Mouse (Mus musculus) heart, adult 8-10 months (tissue): ENCODE measurements around the gene Ly6g6f. TPM values are rescaled to one million over a fixed set of nuclear protein-coding genes. Genes with fewer than 3 reads are reported as not detected.
"Not testable (repeated sequence)": the region's sequence is repeated elsewhere in the genome, so short reads cannot be mapped to it uniquely, and the experiment has no call there.

Experiments used
- DNase-seq: peaks from one replicate; pipeline ENCODE4 v3.0.0; 2022; ENCODE audit warnings: low spot score
- total RNA-seq, 4 experiments: library from RNA; stranded (reverse); gene quantifications; 2 replicates each; pipeline ENCODE4 v1.2.4; 2022

Gene Ly6g6f
- under 1 TPM in 1 of 4 experiments, not detected in 3; 0.24 TPM for total RNA-seq

DNA sequence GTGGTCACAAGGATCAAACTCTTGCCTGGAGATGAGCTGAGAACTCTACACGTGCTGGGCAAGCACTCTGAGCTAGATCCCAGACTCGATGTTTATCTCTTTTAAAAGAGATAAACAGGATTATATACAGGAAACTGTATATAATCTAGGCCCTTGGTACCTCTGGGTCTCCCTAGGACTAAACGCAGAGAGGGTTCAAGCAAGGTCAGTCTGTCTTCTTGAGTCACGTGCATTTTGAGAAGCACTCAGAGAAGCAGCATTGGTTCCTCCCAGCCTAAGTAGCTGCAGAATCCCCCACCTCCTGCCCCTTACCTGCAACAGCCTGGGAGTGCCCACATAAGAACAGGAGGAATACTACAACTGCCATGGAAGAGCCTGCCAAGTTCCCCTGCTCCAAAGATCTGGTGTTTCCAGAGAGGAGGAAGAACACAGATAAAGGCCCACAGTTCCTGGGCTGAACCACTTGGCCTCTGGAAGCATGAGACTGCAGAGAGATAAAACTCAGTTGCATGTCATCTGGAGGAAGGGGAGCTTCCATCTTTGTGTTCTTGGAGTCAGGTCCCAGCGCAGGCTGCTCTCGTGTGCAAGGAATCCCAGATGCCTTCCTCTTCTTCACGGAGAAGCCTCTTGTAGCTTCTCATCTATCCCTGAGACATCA is at the start of gene Ly6g6f:
Gene Ly6g6f, minus strand, starts transcription at position 403 of the 658 bp plus-strand sequence.
- DNase-seq = no peak

DNA sequence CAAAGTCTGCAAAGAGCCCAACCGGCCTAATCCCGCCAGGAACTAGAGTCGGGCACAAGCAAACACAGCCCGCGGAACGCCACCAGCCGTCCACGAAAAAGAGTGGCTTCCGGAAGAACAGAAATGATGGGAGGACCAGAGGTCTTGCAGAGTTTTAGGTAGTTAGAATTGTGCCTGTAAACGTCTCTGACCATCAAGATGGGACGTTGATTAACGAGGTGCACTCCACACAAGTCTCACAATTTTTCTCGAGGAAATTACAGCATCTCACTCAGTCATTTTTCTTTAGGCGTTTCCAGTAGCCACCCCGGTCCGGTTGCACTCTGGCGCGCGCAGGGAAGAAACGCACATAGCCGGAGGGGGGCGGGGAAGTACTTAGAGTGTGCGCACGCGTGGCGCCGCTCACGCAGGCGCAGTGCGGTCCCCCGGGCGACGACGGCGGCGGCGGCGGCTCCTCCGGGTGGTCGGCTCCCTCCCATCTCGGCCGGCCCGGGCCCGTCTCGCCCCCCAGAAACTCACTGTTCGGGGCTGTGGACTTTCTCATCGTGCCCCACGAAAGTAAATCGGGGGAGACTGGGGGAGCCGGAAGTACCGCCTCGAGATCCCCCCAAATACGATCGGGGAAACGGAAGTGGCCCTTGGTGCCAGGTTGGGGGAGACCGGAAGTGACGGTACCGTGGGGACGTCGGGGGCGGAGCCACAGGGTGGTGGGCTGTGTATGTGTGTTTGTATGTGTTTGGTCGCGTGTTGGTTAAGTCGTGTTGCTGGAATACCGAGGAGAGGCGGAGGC is 49.6 kb upstream of the Ly6g6f start, which contains the start of gene Bag6:
Gene Bag6, plus strand, starts transcription at position 378 of the 790 bp plus-strand sequence.
- peak; percentile 94 for DNase-seq

DNA sequence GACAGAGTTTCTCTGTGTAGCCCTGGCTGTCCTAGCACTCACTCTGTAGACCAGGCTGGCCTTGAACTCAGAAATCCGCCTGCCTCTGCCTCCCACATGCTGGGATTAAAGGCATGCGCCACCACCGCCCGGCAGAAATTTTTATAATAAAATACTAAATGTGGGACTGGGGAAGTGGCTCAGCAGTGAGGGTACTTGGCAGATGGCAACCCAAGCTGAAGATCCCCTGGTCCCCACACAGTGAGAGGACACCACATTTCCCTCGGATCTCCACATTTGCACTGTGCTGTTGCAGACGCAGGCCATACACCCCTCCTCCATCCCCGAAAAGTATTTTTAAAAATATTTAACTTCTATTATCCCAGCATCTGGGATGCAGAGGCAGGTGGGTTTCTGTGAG is 48.1 kb upstream of the Ly6g6f start:
- no peak for DNase-seq

DNA sequence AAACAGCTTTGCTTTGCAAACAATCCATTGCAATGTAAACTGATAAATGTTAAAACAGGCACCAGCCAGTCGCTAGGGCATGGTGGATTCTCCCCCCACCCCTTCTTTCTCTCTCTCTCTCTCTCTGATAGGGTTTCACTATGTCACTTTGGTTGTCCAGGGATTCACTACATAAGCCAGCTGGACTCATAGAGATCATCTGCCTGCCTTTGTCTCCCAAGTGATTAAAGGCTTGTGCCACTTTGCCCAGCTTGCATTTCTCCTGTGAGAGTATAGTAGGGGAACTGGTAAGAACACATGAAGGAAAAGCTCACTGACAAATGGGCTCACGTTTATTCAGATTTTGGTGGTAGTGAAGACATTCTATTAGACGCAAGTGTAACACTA is 46.8 kb upstream of the Ly6g6f start:
- no peak for DNase-seq

DNA sequence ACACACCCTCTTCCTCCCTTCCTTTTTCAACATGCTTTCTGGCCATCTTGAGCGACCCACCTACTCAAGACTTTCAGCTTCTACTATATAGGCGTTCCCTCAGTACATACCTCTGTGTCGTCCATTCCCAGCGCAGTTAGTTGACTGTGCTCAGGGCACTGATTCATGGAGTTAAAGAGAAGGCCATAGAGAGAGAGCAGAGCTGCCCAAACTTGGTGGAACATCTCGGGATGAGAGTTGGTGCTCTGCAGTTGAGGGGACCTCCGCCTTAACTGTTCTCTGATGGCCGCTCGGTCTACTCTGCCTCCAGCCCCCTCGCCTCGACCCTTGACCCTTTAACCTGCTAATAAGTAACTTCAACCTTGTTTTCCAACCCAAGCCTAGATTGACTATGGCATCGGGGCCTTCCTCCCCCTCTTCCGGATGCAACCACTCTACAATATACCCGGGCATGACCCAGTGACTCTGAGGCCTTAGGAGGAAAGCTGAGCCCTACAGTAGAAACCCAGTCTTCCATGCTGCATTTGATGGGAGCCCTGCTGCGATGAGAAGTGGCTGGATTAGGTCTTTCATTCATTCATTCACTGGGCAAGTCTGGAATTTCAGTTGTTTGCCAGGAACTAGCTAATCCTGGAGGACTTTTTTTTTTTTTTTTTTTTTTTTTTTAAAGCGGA is 46.2 kb upstream of the Ly6g6f start, which contains the start of gene Apom:
Gene Apom, minus strand, starts transcription at position 551 of the 674 bp plus-strand sequence.
- no peak for DNase-seq

DNA sequence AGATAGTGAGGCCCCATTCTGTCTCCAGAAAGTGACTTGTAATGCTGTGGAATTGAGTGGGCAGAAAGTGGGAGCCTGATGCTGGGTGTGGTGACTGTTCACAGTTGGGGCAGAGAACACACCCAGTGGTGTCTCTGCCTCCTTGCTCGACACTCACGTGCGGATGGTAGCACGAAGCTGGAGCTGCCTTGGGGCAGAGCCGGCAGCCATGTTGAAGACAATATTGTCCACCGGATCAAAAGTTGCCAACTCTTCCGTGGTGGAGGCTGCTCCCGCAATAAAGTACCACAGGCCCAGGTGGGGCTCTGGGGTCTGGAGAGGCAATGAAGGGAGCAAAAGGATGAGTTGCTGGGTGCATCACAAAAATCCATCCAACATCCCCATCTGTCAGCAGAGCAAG is 45.6 kb upstream of the Ly6g6f start:
- no peak for DNase-seq

DNA sequence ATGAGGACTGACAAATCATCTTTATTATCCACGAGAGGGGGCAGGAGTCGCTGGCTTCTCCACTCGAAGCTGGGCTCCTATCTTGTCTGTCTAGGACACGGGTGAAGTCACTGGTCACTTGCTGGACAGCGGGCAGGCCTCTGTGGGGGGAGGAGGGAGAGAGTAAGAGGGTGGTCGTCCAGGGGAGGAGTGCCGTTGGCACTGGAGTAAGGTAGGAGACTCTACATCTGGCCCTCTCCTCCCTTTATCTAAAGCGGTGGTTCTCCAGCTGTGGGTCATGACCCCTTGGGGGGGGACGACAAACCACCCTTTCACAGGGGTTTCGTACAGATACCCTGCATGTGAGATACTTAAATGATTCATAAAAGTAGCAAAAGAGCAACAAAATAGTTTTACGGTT is 43.6 kb upstream of the Ly6g6f start:
- DNase-seq = no peak

DNA sequence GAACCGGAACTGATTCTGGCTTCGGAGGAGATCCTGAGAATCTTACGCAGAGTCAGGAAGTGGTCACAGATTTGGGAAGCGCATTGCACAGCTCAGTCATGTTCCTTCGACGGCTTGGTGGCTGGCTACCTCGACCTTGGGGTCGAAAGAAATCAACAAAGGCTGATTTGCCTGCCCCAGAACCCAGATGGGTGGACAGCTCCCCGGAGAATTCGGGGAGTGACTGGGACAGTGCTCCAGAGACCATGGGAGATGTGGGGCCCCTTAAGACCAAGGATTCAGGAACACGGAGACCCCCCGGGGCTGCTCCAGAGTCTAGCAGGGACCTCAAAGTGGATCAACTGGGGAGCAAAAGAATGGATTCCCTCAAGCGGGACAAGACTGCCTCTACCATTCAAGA is 41.6 kb upstream of the Ly6g6f start:
- DNase-seq = no peak

DNA sequence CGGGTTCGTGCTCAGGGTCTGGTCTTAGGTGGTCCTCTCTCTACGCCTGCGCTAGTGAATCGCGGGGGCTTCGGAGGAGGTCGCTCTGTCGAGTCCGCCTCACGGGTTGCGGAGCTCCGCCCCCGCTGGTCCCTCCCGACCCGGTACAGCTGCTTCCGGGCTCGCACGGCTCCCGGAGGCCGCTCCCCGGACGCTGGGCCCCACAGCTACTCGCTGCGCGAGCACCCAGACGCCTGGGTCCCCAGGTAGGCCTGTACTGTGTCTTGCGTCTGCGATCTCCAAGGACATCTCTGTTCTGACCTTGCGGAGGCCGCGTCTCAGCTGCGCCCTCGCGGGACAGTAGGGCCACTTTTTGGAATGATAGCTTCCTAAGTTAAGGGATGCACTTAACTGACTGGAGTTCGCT is 40.8 kb upstream of the Ly6g6f start, which contains the start of gene D17H6S53E:
Gene D17H6S53E, plus strand, starts transcription at position 168 of the 406 bp plus-strand sequence.
- peak; percentile 72 for DNase-seq

DNA sequence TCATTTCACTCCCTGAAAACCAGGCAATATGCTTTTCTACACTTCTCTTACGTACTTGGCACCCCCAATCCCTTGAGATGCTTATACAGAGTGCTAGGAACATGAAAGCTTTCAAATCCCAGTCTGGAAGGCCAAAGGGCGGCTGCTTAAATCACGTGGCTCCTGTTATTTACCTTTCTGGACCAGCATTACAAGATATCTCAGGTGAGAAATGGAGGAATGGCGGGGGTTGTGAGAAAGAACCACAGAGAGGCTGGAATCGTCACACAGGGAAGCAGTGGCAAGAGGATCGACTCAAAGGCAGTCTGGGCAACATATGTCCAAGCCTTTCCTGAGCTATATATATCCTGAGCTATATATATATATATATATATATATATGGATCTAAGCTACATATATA is 40.2 kb upstream of the Ly6g6f start:
- no peak for DNase-seq

DNA sequence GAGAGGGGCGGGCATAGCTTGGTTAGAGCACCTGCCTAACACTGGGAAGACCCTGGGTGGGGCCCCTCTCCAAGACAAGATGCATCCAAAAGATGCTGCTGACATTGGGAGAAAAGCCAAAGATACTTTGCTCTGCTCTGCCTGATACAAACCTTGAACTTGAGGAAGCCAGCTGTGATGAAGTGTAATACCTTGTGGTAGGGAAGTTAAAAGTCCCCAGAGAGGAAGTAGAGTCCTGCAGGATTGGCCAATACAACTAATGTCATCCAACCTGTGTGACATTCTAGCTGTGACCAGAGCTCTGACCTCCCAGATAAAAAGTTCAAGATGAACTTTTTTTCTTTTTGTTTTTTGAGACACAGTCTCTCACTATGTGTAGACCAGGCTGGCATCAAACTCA is 39.7 kb upstream of the Ly6g6f start:
- DNase-seq = no peak

DNA sequence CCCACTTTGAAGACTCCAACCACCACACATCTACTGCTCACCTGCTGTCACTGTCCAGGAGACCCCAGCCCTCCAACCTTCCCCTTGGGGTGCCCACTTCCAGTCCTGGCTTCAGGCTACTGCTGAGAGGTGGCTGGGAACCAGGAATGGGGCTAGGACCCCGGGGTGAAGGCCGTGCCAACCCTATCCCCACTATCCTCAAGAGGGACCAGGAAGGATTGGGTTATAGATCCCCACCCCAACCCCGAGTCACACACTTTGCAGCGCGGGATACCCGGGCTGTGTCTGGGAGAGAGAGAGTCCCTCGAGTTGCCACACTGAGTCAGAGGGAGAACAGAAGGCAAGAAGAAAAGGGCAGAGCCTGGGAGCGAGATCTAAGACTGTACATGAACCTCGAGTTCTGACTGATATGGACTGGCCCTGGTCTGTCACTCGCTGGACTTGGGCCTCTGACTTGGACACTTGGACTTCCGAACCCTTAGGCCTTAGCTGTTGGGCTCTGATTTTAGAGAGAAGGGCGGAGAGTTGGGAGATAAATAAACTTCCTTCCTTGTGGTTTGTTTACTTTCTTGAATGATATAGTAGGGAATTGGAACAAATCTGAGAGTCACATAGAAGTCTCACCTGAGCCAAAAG is 39.0 kb upstream of the Ly6g6f start:
- DNase-seq = not testable (repeated sequence)

DNA sequence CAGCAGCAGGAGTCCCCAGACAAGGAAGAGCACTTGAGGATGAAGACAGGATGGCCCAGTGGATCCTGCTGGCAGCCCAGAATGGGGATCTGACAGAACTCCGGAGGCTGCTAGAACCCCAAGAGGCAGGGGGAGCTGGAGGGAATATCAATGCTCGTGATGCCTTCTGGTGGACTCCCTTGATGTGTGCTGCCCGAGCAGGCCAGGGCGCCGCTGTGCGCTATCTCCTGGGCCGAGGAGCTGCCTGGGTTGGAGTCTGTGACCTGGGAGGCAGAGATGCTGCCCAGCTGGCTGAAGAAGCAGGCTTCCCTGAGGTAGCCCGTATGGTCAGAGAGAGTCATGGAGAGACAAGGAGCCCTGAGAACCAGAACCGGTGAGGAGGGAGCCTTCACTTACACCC is 37.9 kb upstream of the Ly6g6f start:
- not testable (repeated sequence) for DNase-seq

DNA sequence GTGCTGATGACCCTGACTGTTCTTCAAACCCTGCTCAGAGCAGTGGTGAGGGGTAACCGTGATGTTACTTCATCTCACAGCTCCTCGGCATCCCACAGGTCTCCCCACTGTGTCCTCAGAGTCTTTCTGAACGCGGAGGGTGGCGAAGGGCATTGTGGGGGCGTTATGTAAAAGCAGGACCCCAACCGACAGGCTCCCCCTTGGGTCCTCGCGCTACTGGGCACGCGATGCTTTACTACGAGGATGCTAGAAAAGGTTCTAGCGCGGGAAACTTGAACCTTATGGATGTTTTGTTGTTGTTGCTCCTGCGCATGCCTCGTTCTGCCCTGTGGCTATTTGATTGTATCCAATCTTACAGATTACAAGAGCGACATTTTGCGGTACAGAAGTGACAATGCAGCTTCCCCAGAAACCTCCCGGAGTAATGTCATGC is 36.5 kb upstream of the Ly6g6f start, which contains the start of gene Csnk2b:
Gene Csnk2b, minus strand, starts transcription at position 183 of the 433 bp plus-strand sequence.
- DNase-seq = peak; percentile 36

DNA sequence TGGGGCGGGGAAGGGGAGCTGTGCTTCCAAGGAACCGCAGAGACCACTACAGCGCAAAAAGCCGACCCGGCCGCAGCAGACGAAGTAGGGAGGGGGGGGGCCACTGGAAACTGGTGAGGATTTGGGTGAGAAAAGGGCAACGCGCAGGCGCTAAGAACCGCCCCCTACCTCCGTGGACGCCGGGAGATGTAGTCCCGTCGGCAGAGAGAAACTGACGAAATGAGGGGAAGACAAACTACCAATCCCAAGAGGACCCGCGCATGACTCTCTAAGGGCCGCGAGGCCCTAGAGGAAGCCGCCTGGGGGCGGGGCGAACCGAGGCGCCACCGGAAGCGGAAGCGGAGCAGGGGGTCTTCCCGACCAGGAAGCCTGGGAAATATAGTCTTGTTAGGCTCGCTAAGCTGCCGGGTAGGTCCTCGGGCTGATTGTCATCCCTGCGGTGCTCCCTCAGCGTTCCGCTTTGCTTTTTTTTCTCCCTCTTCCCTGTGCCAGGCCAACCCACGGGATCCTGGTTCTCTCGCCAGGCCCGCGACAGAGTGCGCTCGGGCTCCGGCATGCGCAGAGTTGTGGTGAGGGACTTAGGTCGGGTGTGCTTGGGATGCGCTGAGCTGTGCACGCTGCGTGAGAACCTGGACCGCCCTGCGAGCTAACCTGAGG is 35.9 kb upstream of the Ly6g6f start, which contains the start of gene Gpank1:
Gene Gpank1, plus strand, starts transcription at position 313 of the 657 bp plus-strand sequence.
- DNase-seq = peak; percentile 98

DNA sequence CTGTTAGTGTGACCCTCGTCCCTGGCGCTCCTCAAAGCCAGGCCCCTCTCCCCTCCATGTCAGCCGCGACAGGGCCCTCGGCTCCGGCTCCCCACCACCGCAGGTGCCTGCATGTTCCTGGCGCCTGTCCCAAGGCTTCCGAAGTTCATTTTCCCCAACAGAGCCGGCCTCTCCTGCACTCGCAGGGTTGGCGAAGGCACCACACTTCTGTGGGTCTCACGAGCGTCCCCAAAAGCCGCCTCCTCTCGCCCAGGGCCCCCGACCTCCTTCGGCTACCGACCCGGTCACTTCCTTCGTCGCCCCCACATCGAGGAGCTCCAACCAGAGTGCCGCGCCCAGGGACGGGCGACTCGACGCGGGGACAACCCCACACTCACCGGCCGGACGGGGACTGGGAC is 35.3 kb upstream of the Ly6g6f start:
- peak; percentile 16 for DNase-seq

DNA sequence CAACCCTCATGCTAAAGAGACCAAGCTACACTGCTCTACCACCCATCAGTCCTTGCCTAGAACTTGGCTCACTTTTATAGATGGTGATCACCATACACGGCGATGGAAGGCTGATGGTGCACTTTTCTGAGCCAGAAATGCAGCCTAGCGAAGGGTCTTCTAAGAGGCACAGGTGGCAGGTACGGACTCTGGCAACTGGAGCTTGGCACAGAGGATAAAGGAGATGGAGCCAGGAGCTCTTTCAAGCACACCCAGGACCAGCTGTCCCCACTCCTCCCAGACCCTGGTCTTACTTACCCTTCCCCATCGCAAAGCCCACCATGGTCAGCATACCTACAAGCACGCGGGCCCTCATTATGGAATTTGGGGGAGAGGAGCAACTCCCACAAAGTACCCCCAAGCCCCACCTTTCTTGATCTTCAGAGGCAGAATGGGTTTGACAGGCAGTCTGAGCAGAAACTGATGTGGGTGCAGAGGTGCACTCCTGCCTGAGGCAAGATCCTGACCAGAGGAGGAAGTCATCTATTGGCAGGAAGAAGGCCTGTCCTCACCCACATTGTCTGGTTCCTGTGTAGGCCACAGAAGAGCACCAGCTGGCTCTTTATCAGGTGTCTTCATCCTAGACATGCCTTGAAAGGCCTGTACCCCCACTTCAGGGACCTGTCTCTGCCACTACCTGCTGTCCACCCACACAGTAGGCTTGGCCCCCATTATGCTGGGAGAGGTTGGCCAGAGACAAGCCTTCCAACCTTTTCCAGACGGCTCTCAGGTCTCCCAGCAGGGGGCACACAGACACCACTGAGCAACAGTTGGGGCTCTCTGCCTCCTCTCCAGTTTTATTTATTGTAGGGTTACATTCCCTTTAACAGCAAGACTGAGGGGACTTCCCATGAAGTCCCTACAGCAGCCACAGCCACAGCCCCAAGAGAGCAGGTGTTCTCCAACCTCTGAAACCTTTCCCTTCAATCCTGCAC is 29.9 kb upstream of the Ly6g6f start, which contains the start of gene Ly6g5b:
Gene Ly6g5b, minus strand, starts transcription at position 383 of the 974 bp plus-strand sequence.
- no peak for DNase-seq

DNA sequence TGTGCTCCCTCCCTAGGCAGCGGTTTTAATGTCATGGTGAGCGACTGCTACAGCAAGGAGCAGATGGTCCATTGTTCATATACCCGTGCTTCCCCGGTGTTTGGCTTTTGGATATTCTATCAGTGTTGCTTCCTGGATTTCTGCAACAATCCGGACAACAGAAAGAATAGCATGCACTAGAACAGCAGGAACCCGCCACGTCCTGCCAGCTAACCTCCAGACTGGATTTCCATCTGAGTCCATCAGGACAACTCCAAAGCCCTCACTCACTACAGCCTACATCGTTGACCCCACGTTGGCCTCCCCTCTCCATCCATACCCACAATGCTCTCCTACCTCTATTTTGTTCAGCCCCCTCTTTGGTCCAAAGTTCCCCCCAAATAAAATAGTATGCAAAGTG is 26.4 kb upstream of the Ly6g6f start:
- no peak for DNase-seq

DNA sequence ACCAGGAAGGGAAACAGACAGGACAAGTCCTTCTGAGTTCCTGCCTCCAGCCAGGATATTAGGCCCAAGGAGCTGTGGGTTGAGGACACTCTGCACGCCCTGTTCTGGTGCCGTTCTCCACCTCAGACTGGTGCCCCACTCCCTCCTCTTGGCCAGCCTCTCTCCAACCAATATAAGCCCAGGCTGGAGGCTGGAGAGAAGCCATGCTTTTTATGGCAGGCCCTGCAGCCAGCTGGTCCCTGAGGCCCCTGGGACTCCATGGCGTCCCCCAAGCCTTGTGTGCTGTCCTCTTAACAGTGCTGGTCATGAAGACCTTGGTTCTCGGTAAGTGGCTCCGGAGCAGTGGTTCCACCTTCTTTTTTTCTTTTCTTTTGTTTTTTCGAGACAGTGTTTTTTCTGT is 22.7 kb upstream of the Ly6g6f start, which contains the start of gene Ly6g5c:
Gene Ly6g5c, plus strand, starts transcription at position 183 of the 400 bp plus-strand sequence.
- no peak for DNase-seq

DNA sequence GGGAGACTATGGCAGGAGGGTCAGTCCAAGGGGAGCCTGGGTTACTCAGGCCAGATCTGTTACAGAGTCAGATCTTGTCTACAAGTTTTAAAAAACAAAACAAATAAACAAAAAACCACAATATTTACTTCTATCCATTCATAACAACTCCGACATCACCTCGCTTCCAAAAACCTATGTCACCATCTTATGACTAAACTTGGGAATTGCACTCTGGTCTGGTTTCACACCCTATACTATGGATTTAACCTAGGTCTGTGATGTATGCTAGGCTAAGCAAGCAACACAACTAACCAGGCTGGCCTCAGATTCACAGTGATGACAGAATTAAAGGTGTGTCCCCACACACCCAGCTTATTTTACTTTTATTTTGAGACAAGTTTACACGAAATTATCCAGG is 21.1 kb upstream of the Ly6g6f start:
- no peak for DNase-seq
